Mouse (Mus musculus) liver, adult 2 months (tissue): Measurements from ENCODE around the gene Arl3.

Experiments
- CTCF ChIP-seq: fragments of 200-500 bp; IDR thresholded peaks from 2 replicates; pipeline ENCODE4 v1.5.1; 2011; ENCODE audit warnings: low read depth, low read length, control low read depth
- POLR2A ChIP-seq: fragments of 200-500 bp; IDR thresholded peaks from 2 replicates; pipeline ENCODE4 v1.6.1; 2011; ENCODE audit warnings: low read length, control low read depth; ENCODE audit not compliant: insufficient read depth; ENCODE audit errors: extremely low read depth

- TF ChIP-seq CTCF (no peak), POLR2A (no peak)
Measured at GRCm38 (mm10) chr19:46572548-46572947, 450 bp downstream of the Arl3 start.
